Mouse (Mus musculus) CH12.LX (cell line): ENCODE results near the gene Strada. TPM values are rescaled to one million over a fixed set of nuclear protein-coding genes. Genes with fewer than 3 reads are reported as not detected.

Experiments
- DNase-seq: peaks from one replicate; pipeline ENCODE4 v3.0.0-alpha.2; 2013; ENCODE audit errors: extremely low read depth
- H3K27ac ChIP-seq: 2 replicates; pipeline ENCODE4 v1.5.1; 2012; ENCODE audit warnings: low read depth, mild to moderate bottlenecking, control low read depth, moderate library complexity; ENCODE audit not compliant: insufficient read depth
- H3K27me3 ChIP-seq: replicated peaks from 2 replicates; pipeline ENCODE3; 2012; ENCODE audit warnings: inconsistent platforms
- H3K36me3 ChIP-seq, 2 experiments: replicated peaks in 1 of 2; 2 replicates each; pipeline versions ENCODE3 to v1.6.1; 2012; ENCODE audit warnings: inconsistent platforms in 1 of 2, low read length in 1 of 2, mild to moderate bottlenecking in 1 of 2, mixed read lengths in 1 of 2, moderate library complexity in 1 of 2; ENCODE audit not compliant: control insufficient read depth in 1 of 2, insufficient read depth in 1 of 2
- H3K4me1 ChIP-seq, 2 experiments: 2 replicates each; pipeline ENCODE4 v1.6.1; 2012; ENCODE audit warnings: inconsistent platforms in 1 of 2, moderate library complexity in 1 of 2; ENCODE audit not compliant: insufficient read depth in 2 of 2, control insufficient read depth in 1 of 2
- H3K4me2 ChIP-seq: 2 replicates; pipeline ENCODE4 v1.6.1; 2012; ENCODE audit warnings: low read depth, mild to moderate bottlenecking, control low read depth; ENCODE audit not compliant: poor library complexity, insufficient read depth, severe bottlenecking
- H3K4me3 ChIP-seq, 3 experiments: fragments of 150-350 bp in 1 of 3; sonication (generic) in 1 of 3; replicated peaks in 1 of 3; 2 replicates each; pipeline versions ENCODE3 to v1.5.1; 2011 to 2012; ENCODE audit warnings: low read depth in 2 of 3, low read length in 2 of 3, mild to moderate bottlenecking in 2 of 3, moderate library complexity in 2 of 3, control low read depth in 1 of 3, improper control_type of control experiment in 1 of 3, inconsistent platforms in 1 of 3, mixed read lengths in 1 of 3; ENCODE audit not compliant: poor library complexity in 1 of 3
- H3K79me2 ChIP-seq: replicated peaks from 2 replicates; pipeline ENCODE4 v1.6.1; 2012; ENCODE audit warnings: mild to moderate bottlenecking, moderate library complexity; ENCODE audit not compliant: control insufficient read depth, poor library complexity, insufficient read depth, severe bottlenecking; ENCODE audit errors: extremely low read depth
- H3K9ac ChIP-seq: 2 replicates; pipeline ENCODE4 v1.6.1; 2012; ENCODE audit warnings: low read depth, mild to moderate bottlenecking, control low read depth, moderate library complexity; ENCODE audit not compliant: insufficient read depth
- H3K9me3 ChIP-seq: replicated peaks from 2 replicates; pipeline ENCODE3; 2012; ENCODE audit warnings: low read length, inconsistent platforms, mixed read lengths
- CHD1 ChIP-seq: IDR thresholded peaks from 2 replicates; pipeline ENCODE4 v1.6.1; 2012; ENCODE audit warnings: low read depth, low read length, improper control_type of control experiment, inconsistent platforms
- CHD2 ChIP-seq: IDR thresholded peaks from 2 replicates; pipeline ENCODE4 v1.6.1; 2011; ENCODE audit warnings: low read length, improper control_type of control experiment
- CTCF ChIP-seq, 2 experiments: IDR thresholded peaks in 1 of 2; conservative IDR thresholded peaks in 1 of 2; 2 replicates each; pipeline ENCODE4 v1.5.1; 2011 to 2012; ENCODE audit warnings: low read depth in 2 of 2, low read length in 2 of 2, improper control_type of control experiment in 1 of 2, inconsistent platforms in 1 of 2, mild to moderate bottlenecking in 1 of 2, moderate library complexity in 1 of 2
- E2F4 ChIP-seq: IDR thresholded peaks from 2 replicates; pipeline ENCODE4 v1.6.1; 2011; ENCODE audit warnings: low read depth, low read length, improper control_type of control experiment; ENCODE audit not compliant: insufficient replicate concordance
- ELF1 ChIP-seq: IDR thresholded peaks from 2 replicates; pipeline ENCODE4 v1.6.1; 2014; ENCODE audit warnings: low read depth, mild to moderate bottlenecking, inconsistent platforms, low read length, improper control_type of control experiment
- EP300 ChIP-seq: IDR thresholded peaks from 2 replicates; pipeline ENCODE4 v1.6.1; 2011; ENCODE audit warnings: low read length, improper control_type of control experiment
- ETS1 ChIP-seq: conservative IDR thresholded peaks from 2 replicates; pipeline ENCODE4 v1.6.1; 2012; ENCODE audit warnings: low read depth, mild to moderate bottlenecking, inconsistent platforms, low read length, improper control_type of control experiment, moderate library complexity
- HCFC1 ChIP-seq: IDR thresholded peaks from 2 replicates; pipeline ENCODE4 v1.6.1; 2012; ENCODE audit warnings: low read depth, mild to moderate bottlenecking, inconsistent platforms, low read length, improper control_type of control experiment
- IRF4 ChIP-seq: IDR thresholded peaks from 2 replicates; pipeline ENCODE4 v1.6.1; 2014; ENCODE audit warnings: low read depth, mild to moderate bottlenecking, inconsistent platforms, low read length, improper control_type of control experiment
- JUN ChIP-seq: IDR thresholded peaks from 2 replicates; pipeline ENCODE4 v1.6.1; 2011; ENCODE audit warnings: low read depth, mild to moderate bottlenecking, low read length, improper control_type of control experiment, moderate library complexity; ENCODE audit not compliant: insufficient read depth
- KAT2A ChIP-seq: IDR thresholded peaks from 2 replicates; pipeline ENCODE4 v1.6.1; 2012; ENCODE audit warnings: low read length, improper control_type of control experiment, inconsistent platforms; ENCODE audit not compliant: insufficient replicate concordance
- MAX ChIP-seq: IDR thresholded peaks from 2 replicates; pipeline ENCODE4 v1.6.1; 2011; ENCODE audit warnings: low read length, improper control_type of control experiment
- MAZ ChIP-seq: IDR thresholded peaks from 2 replicates; pipeline ENCODE4 v1.6.1; 2012; ENCODE audit warnings: low read depth, mild to moderate bottlenecking, inconsistent platforms, low read length, improper control_type of control experiment, moderate library complexity
- MEF2A ChIP-seq: IDR thresholded peaks from 2 replicates; pipeline ENCODE4 v1.6.1; 2014; ENCODE audit warnings: low read depth, mild to moderate bottlenecking, inconsistent platforms, low read length, improper control_type of control experiment, borderline replicate concordance
- MXI1 ChIP-seq: IDR thresholded peaks from 2 replicates; pipeline ENCODE4 v1.6.1; 2011; ENCODE audit warnings: mild to moderate bottlenecking, low read depth, low read length, improper control_type of control experiment
- MYC ChIP-seq: IDR thresholded peaks from 2 replicates; pipeline ENCODE4 v1.6.1; 2011; ENCODE audit warnings: low read depth, mild to moderate bottlenecking, improper control_type of control experiment, low read length
- NELFE ChIP-seq: IDR thresholded peaks from 2 replicates; pipeline ENCODE4 v1.6.1; 2011; ENCODE audit warnings: low read depth, low read length, improper control_type of control experiment
- NRF1 ChIP-seq: IDR thresholded peaks from 2 replicates; pipeline ENCODE4 v1.6.1; 2014; ENCODE audit warnings: low read depth, mild to moderate bottlenecking, inconsistent platforms, low read length, improper control_type of control experiment, moderate library complexity
- PAX5 ChIP-seq: IDR thresholded peaks from 2 replicates; pipeline ENCODE4 v1.6.1; 2012; ENCODE audit warnings: low read length, inconsistent platforms, mixed read lengths
- POLR2A ChIP-seq: IDR thresholded peaks from 2 replicates; pipeline ENCODE4 v1.6.1; 2011; ENCODE audit warnings: low read depth, mild to moderate bottlenecking, improper control_type of control experiment, low read length
- POLR2AphosphoS2 ChIP-seq: IDR thresholded peaks from 2 replicates; pipeline ENCODE4 v1.6.1; 2011; ENCODE audit warnings: low read depth, low read length, improper control_type of control experiment
- SIN3A ChIP-seq: IDR thresholded peaks from 2 replicates; pipeline ENCODE4 v1.6.1; 2012; ENCODE audit warnings: low read length, improper control_type of control experiment, inconsistent platforms
- SMC3 ChIP-seq: IDR thresholded peaks from 2 replicates; pipeline ENCODE4 v1.6.1; 2011; ENCODE audit warnings: low read depth, low read length, improper control_type of control experiment
- TBP ChIP-seq: conservative IDR thresholded peaks from 2 replicates; pipeline ENCODE4 v1.6.1; 2011; ENCODE audit warnings: low read depth, low read length, improper control_type of control experiment
- TCF12 ChIP-seq: IDR thresholded peaks from 2 replicates; pipeline ENCODE4 v1.6.1; 2014; ENCODE audit warnings: low read depth, mild to moderate bottlenecking, inconsistent platforms, low read length, improper control_type of control experiment
- UBTF ChIP-seq: IDR thresholded peaks from 2 replicates; pipeline ENCODE4 v1.6.1; 2012; ENCODE audit warnings: low read depth, mild to moderate bottlenecking, inconsistent platforms, low read length, improper control_type of control experiment, moderate library complexity
- USF2 ChIP-seq: conservative IDR thresholded peaks from 2 replicates; pipeline ENCODE4 v1.6.1; 2011; ENCODE audit warnings: low read depth, low read length, improper control_type of control experiment
- ZC3H11A ChIP-seq: IDR thresholded peaks from 2 replicates; pipeline ENCODE4 v1.6.1; 2012; ENCODE audit warnings: low read depth, mild to moderate bottlenecking, inconsistent platforms, low read length, improper control_type of control experiment
- ZKSCAN1 ChIP-seq: IDR thresholded peaks from 2 replicates; pipeline ENCODE4 v1.6.1; 2012; ENCODE audit warnings: low read depth, inconsistent platforms, low read length, improper control_type of control experiment, borderline replicate concordance
- ZMIZ1 ChIP-seq: IDR thresholded peaks from 2 replicates; pipeline ENCODE4 v1.6.1; 2012; ENCODE audit warnings: low read depth, mild to moderate bottlenecking, inconsistent platforms, low read length, improper control_type of control experiment
- dilution Hi-C: fragments of 300-500 bp; cut with MboI; formaldehyde crosslinking; loops from 2 replicates; pipeline ENCODE4 v1.14.3; 2020; ENCODE audit warnings: low sequenced_read_pairs; ENCODE audit not compliant: extremely low pct_unique_long_range_greater_than_20kb, extremely low pct_ligation_motif_present
- in situ Hi-C: fragments of 300-500 bp; cut with MboI; formaldehyde crosslinking; loops from 3 replicates; pipeline ENCODE4 v1.14.3; 2019; ENCODE audit warnings: low sequenced_read_pairs, low pct_ligation_motif_present, low pct_unique_long_range_greater_than_20kb, mixed read lengths
- polyA plus RNA-seq: library from polyadenylated mRNA; unstranded; fragments of >175 nt; gene quantifications from 2 replicates; pipeline ENCODE4 v1.2.1, GENCODE M21; 2012; ENCODE audit warnings: low read depth; ENCODE audit not compliant: insufficient read length
- total RNA-seq, 2 experiments: library from RNA; depleted of rRNA; stranded (reverse); fragments of 300-350 nt in 1 of 2; fragments of >200 nt in 1 of 2; gene quantifications; 2 replicates each; pipeline ENCODE4 v1.2.3; 2012 to 2014

Gene Strada
- total and polyA plus RNA-seq, 3 experiments: 36.8 to 51.7 (median 41.7) TPM

DNA sequence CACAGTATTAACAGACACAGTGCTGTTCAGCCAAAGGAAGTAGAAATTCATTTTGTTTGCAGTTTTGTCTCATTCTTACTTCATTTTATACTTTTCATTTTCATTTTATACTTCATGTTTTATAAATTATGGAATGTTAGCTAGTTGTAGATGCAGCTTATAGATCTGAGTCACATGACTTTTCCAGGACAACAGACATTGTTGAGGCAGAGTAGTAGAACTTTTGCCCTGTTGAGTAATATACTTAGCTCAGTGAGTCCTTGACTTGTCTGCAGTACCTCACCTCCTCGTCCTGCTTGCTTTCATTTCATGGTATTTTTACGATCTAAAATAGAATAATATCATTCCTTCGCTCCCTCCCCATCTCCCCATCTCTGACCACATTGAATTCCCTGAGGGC, 18.6 kb upstream of the Strada start:
- Histone ChIP-seq H3K4me3 (no peak overlapping the region), H3K36me3 (peaks cover 15 to 51% of the 10 kb centered on the region in 2 experiments), H3K4me2 (no peak overlapping the region), H3K9me3 (no peaks in the 10 kb centered on the region), H3K27ac (no peak overlapping the region), H3K27me3 (no peaks in the 10 kb centered on the region), H3K79me2 (peaks cover 83% of the 10 kb centered on the region), H3K9ac (no peak overlapping the region), H3K4me1 (peaks cover 9 to 40% of the 10 kb centered on the region in 2 experiments)
- dilution Hi-C loops (no loop called here), in situ Hi-C loops (loop anchor here (5.0 kb wide), 1 partner anchor 37 kb away; the partner anchor contains the start of genes Ftsj3 and Psmc5)
- DNase-seq: no peak
- peak; percentile 25; the same call in 1 of the 2 replicates for TF ChIP-seq USF2
- no peak for TF ChIP-seq POLR2AphosphoS2

- dilution Hi-C loops (no loop called here), in situ Hi-C loops (no loop called here)
- peak within 1 kb of the TSS; percentile 98 for H3K4me2 ChIP-seq
- peaks cover 8 to 63% of the 10 kb centered on the region in 2 experiments for H3K4me1 ChIP-seq
- H3K79me2 ChIP-seq: peaks cover 85% of the 10 kb centered on the region
- H3K9ac ChIP-seq: peak within 1 kb of the TSS; percentile 95
- peaks cover 12 to 46% of the 10 kb centered on the region in 2 experiments for H3K36me3 ChIP-seq
- peak within 1 kb of the TSS; percentile 81 for H3K27ac ChIP-seq
- no peaks in the 10 kb centered on the region for H3K27me3 ChIP-seq
- peak within 1 kb of the TSS; percentile 93 to 97 (median 93) for H3K4me3 ChIP-seq
- peak; percentile 97 for DNase-seq
- TF ChIP-seq MXI1 (peak; percentile 94), HCFC1 (peak; percentile 81), SIN3A (peak; percentile 94; the same call in 1 of the 2 replicates), MAX (no peak; the same call in 1 of the 2 replicates), POLR2AphosphoS2 (peak; percentile 90; the same call in 1 of the 2 replicates), MAZ (peak; percentile 99), SMC3 (no peak), ZKSCAN1 (no peak), TBP (0 out of 2 replicates have a peak, but pooled peaks have one; percentile 74), CHD1 (peak; percentile 92; the same call in 1 of the 2 replicates), PAX5 (no peak), JUN (0 out of 2 replicates have a peak, but pooled peaks have one; percentile 1), EP300 (no peak), CTCF (conservative IDR thresholded peaks at IDR 0.05 in 1 of 2, IDR thresholded peaks at IDR 0.05 in 1 of 2; ENCODE audit: low read depth in 2 of 2, low read length in 2 of 2) (no peak), CHD2 (no peak; the same call in 1 of the 2 replicates), MYC (peak; percentile 26; the same call in 1 of the 2 replicates), TCF12 (peak; percentile 83), NRF1 (peak; percentile 87), ETS1 (peak; percentile 25; the same call in 1 of the 2 replicates), ZMIZ1 (peak; percentile 90), ZC3H11A (no peak), IRF4 (peak; percentile 51; the same call in 1 of the 2 replicates), E2F4 (0 out of 2 replicates have a peak, but pooled peaks have one; percentile 71), POLR2A (peak; percentile 78; the same call in 1 of the 2 replicates), NELFE (peak; percentile 89), ELF1 (peak; percentile 91), MEF2A (peak; percentile 69), KAT2A (peak; percentile 79; the same call in 1 of the 2 replicates), UBTF (peak; percentile 80; the same call in 1 of the 2 replicates)
- H3K9me3 ChIP-seq: no peaks in the 10 kb centered on the region
These were observed 14.9 kb upstream of the Strada start, which contains the start of gene Ddx42 for GRCm38 (mm10) chr11:106216730-106217490. Ddx42 (plus strand) TSS chr11:106216926.
